Mouse (Mus musculus): ENCODE results near the gene Slco2a1. TPM values are rescaled to one million over a fixed set of nuclear protein-coding genes. Genes with fewer than 3 reads are reported as not detected.

Slco2a1 gene
- polyA plus RNA-seq, 1 experiment from 2014 or later: 4.3 TPM

DNA sequence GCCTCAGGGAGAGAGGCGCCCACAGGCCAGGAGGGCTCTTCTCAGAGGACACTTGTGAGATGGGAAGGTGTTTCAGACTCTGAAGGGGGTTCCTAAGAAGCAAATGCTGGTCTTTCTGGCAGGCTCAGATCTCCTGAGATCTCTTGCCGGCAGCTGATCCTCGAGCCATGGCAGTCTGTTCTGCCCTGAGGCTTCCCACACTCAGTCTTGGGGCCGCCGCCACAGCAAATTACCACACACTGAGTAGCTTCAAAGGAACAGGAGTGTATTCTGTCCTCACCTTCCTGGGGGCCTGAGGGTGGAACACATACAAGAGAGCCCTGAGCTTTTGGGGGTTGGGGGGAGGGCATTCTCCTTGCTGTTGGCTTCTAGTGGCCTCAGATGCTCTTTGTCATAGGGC is 156.8 kb downstream of the Slco2a1 start:
- H3K9me3 ChIP-seq (replicated peaks; ENCODE audit: control insufficient read depth, low read length, poor library complexity, severe bottlenecking): no peaks in the 10 kb centered on the region
- peak; percentile 18; the same call in 1 of the 2 replicates for ATAC-seq
- no peaks in the 10 kb centered on the region; the same call in 1 of the 2 replicates for H3K36me3 ChIP-seq (ENCODE audit: control insufficient read depth, insufficient read depth, low read length)
- H3K27ac ChIP-seq (ENCODE audit: low read length): peak overlapping the region; percentile 71
- no peak overlapping the region for H3K9ac ChIP-seq (ENCODE audit: low read depth, low read length)
- H3K27me3 ChIP-seq (ENCODE audit: control insufficient read depth, insufficient read depth, low read depth, low read length): no peaks in the 10 kb centered on the region
- 37% methylated on average over 5 of the region's 5 CpGs for WGBS
- H3K4me2 ChIP-seq (ENCODE audit: low read length): no peak overlapping the region
- no peak overlapping the region for H3K4me3 ChIP-seq (ENCODE audit: low read depth, low read length)
- H3K4me1 ChIP-seq (ENCODE audit: control insufficient read depth, insufficient read depth, low read length): peaks cover 40% of the 10 kb centered on the region

Other genes starting within 250 kb of the Slco2a1 start
- gene Ryk, start 153.8 kb upstream of the Slco2a1 start, polyA plus RNA-seq (2015; fragmentation: Nextera tagmentation; extraction: Ambion mirVana): 10.7 and 11.5 TPM in 2 replicates
- 108 and 126 TPM in 2 replicates for gene Rab6b, start 123.1 kb downstream of the Slco2a1 start, polyA plus RNA-seq (2015; fragmentation: Nextera tagmentation; extraction: Ambion mirVana)
- gene Srprb, start 213.4 kb downstream of the Slco2a1 start, polyA plus RNA-seq (2015; fragmentation: Nextera tagmentation; extraction: Ambion mirVana): 56.0 and 60.7 TPM in 2 replicates
- gene Gm20425, start 241.6 kb downstream of the Slco2a1 start, polyA plus RNA-seq (2015; fragmentation: Nextera tagmentation; extraction: Ambion mirVana): 2.2 and 2.3 TPM in 2 replicates
- gene Trf, start 241.7 kb downstream of the Slco2a1 start, polyA plus RNA-seq (2015; fragmentation: Nextera tagmentation; extraction: Ambion mirVana): 23.5 and 26.7 TPM in 2 replicates

All from midbrain, embryonic 16.5 days (tissue).